Mouse (Mus musculus) activated CD4-positive, CD25-positive, alpha-beta regulatory T cell, adult 4 months (primary cell): ENCODE results near the gene Nectin4. TPM values are rescaled to one million over a fixed set of nuclear protein-coding genes. Genes with fewer than 3 reads are reported as not detected.

ENCODE experiments used
- ATAC-seq: one replicate; pipeline ENCODE4 v1.8.0; 2017
- polyA plus RNA-seq, 2 experiments: library from polyadenylated mRNA; unstranded; fragments of 100-300 nt; shearing (Covaris generic); gene quantifications; one replicate each; pipeline ENCODE4 v1.2.1; 2017

Nectin4 gene
- polyA plus RNA-seq, 2 experiments from 2014 or later = 0.09 TPM; not detected in 1

- no peak for ATAC-seq
These were observed 42.5 kb downstream of the Nectin4 start for GRCm38 (mm10) chr1:171412446-171412845.

GRCm38 (mm10) chr1:171413608-171414007 lies 43.7 kb downstream of the Nectin4 start:
- ATAC-seq = no peak

GRCm38 (mm10) chr1:171418660-171419059 lies 48.8 kb downstream of the Nectin4 start, which contains the start of gene Tstd1:
Gene Tstd1 (plus strand): TSS chr1:171418872.
- ATAC-seq = no peak

- no peak for ATAC-seq
These were observed 49.5 kb downstream of the Nectin4 start for GRCm38 (mm10) chr1:171419291-171419882.

- ATAC-seq = no peak
These were observed 50.0 kb downstream of the Nectin4 start for GRCm38 (mm10) chr1:171419905-171420304.

GRCm38 (mm10) chr1:171422504-171423095 lies 52.7 kb downstream of the Nectin4 start:
- ATAC-seq = no peak

GRCm38 (mm10) chr1:171424638-171425037 lies 54.7 kb downstream of the Nectin4 start:
- no peak for ATAC-seq

GRCm38 (mm10) chr1:171425126-171425525 lies 55.2 kb downstream of the Nectin4 start:
- ATAC-seq = no peak

GRCm38 (mm10) chr1:171432158-171432557 lies 62.3 kb downstream of the Nectin4 start:
- no peak for ATAC-seq

- ATAC-seq = no peak
These were observed 65.5 kb downstream of the Nectin4 start for GRCm38 (mm10) chr1:171435288-171435814.

GRCm38 (mm10) chr1:171435974-171436373 lies 66.1 kb downstream of the Nectin4 start:
- no peak for ATAC-seq

GRCm38 (mm10) chr1:171437264-171438013 lies 67.5 kb downstream of the Nectin4 start, which contains the start of gene F11r:
Gene F11r (plus strand): TSS chr1:171437535.
- ATAC-seq = peak; percentile 85

Other genes starting within 250 kb of the Nectin4 start
- 100 to 1,000 TPM; 102 to 131 TPM for gene Sdhc, start 219.5 kb upstream of the Nectin4 start, polyA plus RNA-seq
- not detected for gene Mpz, start 219.4 kb upstream of the Nectin4 start, polyA plus RNA-seq
- gene Pcp4l1, start 173.8 kb upstream of the Nectin4 start, polyA plus RNA-seq = not detected
- gene Nr1i3, start 156.1 kb upstream of the Nectin4 start, polyA plus RNA-seq = under 1 TPM; 0.40 to 0.66 TPM
- 10 to 100 TPM; 25.1 to 27.8 TPM for gene Tomm40l, start 147.6 kb upstream of the Nectin4 start, polyA plus RNA-seq
- not detected for gene Apoa2, start 145.0 kb upstream of the Nectin4 start, polyA plus RNA-seq
- gene Fcer1g, start 135.7 kb upstream of the Nectin4 start, polyA plus RNA-seq = 1 to 10 TPM; 1.7 to 4.0 TPM
- under 1 TPM in 1 of 2 experiments, not detected in 1; 0.09 TPM for gene Adamts4, start 119.7 kb upstream of the Nectin4 start, polyA plus RNA-seq
- gene Ndufs2, start 118.7 kb upstream of the Nectin4 start, polyA plus RNA-seq = 100 to 1,000 TPM; 108 to 141 TPM
- gene B4galt3, start 99.8 kb upstream of the Nectin4 start, polyA plus RNA-seq = 10 to 100 TPM; 33.1 to 35.7 TPM
- gene Ppox, start 88.9 kb upstream of the Nectin4 start, polyA plus RNA-seq = 10 to 100 TPM; 53.6 to 58.0 TPM
- 10 to 100 TPM; 11.8 to 19.8 TPM for gene Usp21, start 82.1 kb upstream of the Nectin4 start, polyA plus RNA-seq
- gene Ufc1, start 75.1 kb upstream of the Nectin4 start, polyA plus RNA-seq = 100 to 1,000 TPM; 100 to 110 TPM
- gene Dedd, start 41.0 kb upstream of the Nectin4 start, polyA plus RNA-seq = 10 to 100 TPM; 33.7 to 35.2 TPM
- gene Nit1, start 24.5 kb upstream of the Nectin4 start, polyA plus RNA-seq = 10 to 100 TPM; 26.3 to 29.7 TPM
- gene Pfdn2, start 24.4 kb upstream of the Nectin4 start, polyA plus RNA-seq = 10 to 100 TPM; 34.7 to 60.5 TPM
- gene Klhdc9, start 9.3 kb upstream of the Nectin4 start, polyA plus RNA-seq = under 1 TPM in 1 of 2 experiments, not detected in 1; 0.48 TPM
- 10 to 100 TPM; 71.7 to 78.8 TPM for gene Arhgap30, start 18.9 kb downstream of the Nectin4 start, polyA plus RNA-seq
- 10 to 100 TPM; 41.0 to 43.1 TPM for gene Usf1, start 41.2 kb downstream of the Nectin4 start, polyA plus RNA-seq
- 1 to 10 TPM; 5.9 to 10.0 TPM for gene Tstd1, start 48.8 kb downstream of the Nectin4 start, polyA plus RNA-seq
- under 1 TPM in 1 of 2 experiments, not detected in 1; 0.18 TPM for gene F11r, start 67.4 kb downstream of the Nectin4 start, polyA plus RNA-seq
- 10 to 100 TPM in 1 of 2 experiments, 1 to 10 TPM in 1; 8.9 to 11.1 TPM for gene Alyref2, start 133.4 kb downstream of the Nectin4 start, polyA plus RNA-seq
- gene Itln1, start 165.2 kb downstream of the Nectin4 start, polyA plus RNA-seq = not detected
- gene Cd244a, start 189.1 kb downstream of the Nectin4 start, polyA plus RNA-seq = 1 to 10 TPM; 1.0 to 1.4 TPM
- 10 to 100 TPM; 45.6 to 82.3 TPM for gene Ly9, start 237.3 kb downstream of the Nectin4 start, polyA plus RNA-seq